Mouse (Mus musculus) lung, embryonic 15.5 days (tissue): Measurements from ENCODE around the gene Psmc6. TPM values are rescaled to one million over a fixed set of nuclear protein-coding genes. Genes with fewer than 3 reads are reported as not detected.

Source experiments
- ATAC-seq: fragments of 200-750 bp; cut with Nextera tagmentation; 2 replicates; pipeline ENCODE4 v1.8.0; 2017; ENCODE audit warnings: moderate number of reproducible peaks, borderline replicate concordance; ENCODE audit not compliant: low FRiP score, low TSS enrichment; ENCODE audit errors: extremely low read depth
- H3K27ac ChIP-seq: fragments of 300-500 bp; sonication (generic); 2 replicates; pipeline ENCODE4 v1.5.1; 2015; ENCODE audit warnings: moderate library complexity, mild to moderate bottlenecking, inconsistent platforms
- H3K27me3 ChIP-seq: fragments of 300-500 bp; sonication (generic); 2 replicates; pipeline ENCODE4 v1.6.1; 2015; ENCODE audit warnings: inconsistent platforms
- H3K36me3 ChIP-seq: fragments of 300-500 bp; sonication (generic); 2 replicates; pipeline ENCODE4 v1.6.1; 2015; ENCODE audit warnings: inconsistent platforms
- H3K4me1 ChIP-seq: fragments of 300-500 bp; sonication (generic); 2 replicates; pipeline ENCODE4 v1.6.1; 2015; ENCODE audit warnings: inconsistent platforms
- H3K4me2 ChIP-seq: fragments of 300-500 bp; sonication (generic); 2 replicates; pipeline ENCODE4 v1.6.1; 2015; ENCODE audit warnings: inconsistent platforms, mild to moderate bottlenecking, moderate library complexity
- H3K4me3 ChIP-seq: fragments of 300-500 bp; sonication (generic); 2 replicates; pipeline ENCODE4 v1.5.1; 2015; ENCODE audit warnings: mild to moderate bottlenecking, inconsistent platforms
- H3K9ac ChIP-seq: fragments of 300-500 bp; sonication (generic); 2 replicates; pipeline ENCODE4 v1.6.1; 2015; ENCODE audit warnings: inconsistent platforms
- H3K9me3 ChIP-seq: fragments of 300-500 bp; sonication (generic); 2 replicates; pipeline ENCODE4 v1.6.1; 2016; ENCODE audit warnings: inconsistent platforms
- WGBS: fragments of 180-500 bp; shearing (Covaris S2); methylation state at CpG from one replicate; pipeline ENCODE4 v1.1.7; 2015; 5-methylcytosine and 5-hydroxymethylcytosine counted together
- polyA plus RNA-seq: library from polyadenylated mRNA; unstranded; fragments of >200 nt; fragmentation: Nextera tagmentation; extraction: Ambion mirVana; gene quantifications from 2 replicates; pipeline ENCODE4 v1.2.1, GENCODE M21; 2015

Psmc6 gene
- polyA plus RNA-seq, 1 experiment from 2014 or later: 154 TPM

- H3K9me3 ChIP-seq: no peaks in the 10 kb centered on the region
- 2% methylated on average over 55 of the region's 74 CpGs for WGBS
- peak within 1 kb of the TSS; percentile 81 for H3K4me2 ChIP-seq
- ATAC-seq: peak; percentile 97
- H3K9ac ChIP-seq: peak within 1 kb of the TSS; percentile 81
- peak within 1 kb of the TSS; percentile 93 for H3K4me3 ChIP-seq
- peak within 1 kb of the TSS; percentile 95 for H3K27ac ChIP-seq
- H3K27me3 ChIP-seq: no peaks in the 10 kb centered on the region
- H3K4me1 ChIP-seq: peaks cover 17% of the 10 kb centered on the region
- H3K36me3 ChIP-seq: no peaks in the 10 kb centered on the region
Observed at GRCm38 (mm10) chr14:45318426-45319236, 11.0 kb upstream of the Psmc6 start, which contains the start of gene Ero1l. Gene Ero1l (minus strand): TSS chr14:45318771.

GRCm38 (mm10) chr14:45319237-45319610, 10.4 kb upstream of the Psmc6 start:
- Histone ChIP-seq H3K4me2 (peak overlapping the region; percentile 81), H3K9me3 (no peaks in the 10 kb centered on the region), H3K27me3 (no peaks in the 10 kb centered on the region), H3K4me1 (peaks cover 17% of the 10 kb centered on the region), H3K36me3 (no peaks in the 10 kb centered on the region), H3K27ac (no peak overlapping the region), H3K4me3 (no peak overlapping the region), H3K9ac (no peak overlapping the region)
- 62% methylated on average over 3 of the region's 3 CpGs for WGBS
- ATAC-seq: no peak

GRCm38 (mm10) chr14:45320111-45320510, 9.5 kb upstream of the Psmc6 start:
- H3K4me2 ChIP-seq: no peak overlapping the region
- WGBS: 67% methylated on average over 4 of the region's 4 CpGs
- peaks cover 17% of the 10 kb centered on the region for H3K4me1 ChIP-seq
- no peak for ATAC-seq
- H3K9ac ChIP-seq: no peak overlapping the region
- no peaks in the 10 kb centered on the region for H3K27me3 ChIP-seq
- H3K4me3 ChIP-seq: no peak overlapping the region
- no peaks in the 10 kb centered on the region for H3K9me3 ChIP-seq
- no peak overlapping the region for H3K27ac ChIP-seq
- H3K36me3 ChIP-seq: no peaks in the 10 kb centered on the region

- H3K4me1 ChIP-seq: peaks cover 9% of the 10 kb centered on the region
- 65% methylated on average over 3 of the region's 3 CpGs for WGBS
Observed at GRCm38 (mm10) chr14:45321067-45321466, 8.5 kb upstream of the Psmc6 start.

GRCm38 (mm10) chr14:45321622-45322021, 8.0 kb upstream of the Psmc6 start:
- Histone ChIP-seq H3K9ac (no peak overlapping the region), H3K27me3 (no peaks in the 10 kb centered on the region), H3K36me3 (no peaks in the 10 kb centered on the region), H3K9me3 (no peaks in the 10 kb centered on the region), H3K4me3 (no peak overlapping the region), H3K4me1 (peaks cover 9% of the 10 kb centered on the region), H3K27ac (no peak overlapping the region), H3K4me2 (no peak overlapping the region)
- ATAC-seq: no peak
- 38% methylated on average over 5 of the region's 5 CpGs for WGBS

More at GRCm38 (mm10) chr14:45321067-45321466, 8.5 kb upstream of the Psmc6 start:
- ATAC-seq: no peak
- Histone ChIP-seq H3K27me3 (no peaks in the 10 kb centered on the region), H3K27ac (no peak overlapping the region), H3K4me3 (no peak overlapping the region), H3K36me3 (no peaks in the 10 kb centered on the region), H3K4me2 (no peak overlapping the region), H3K9me3 (no peaks in the 10 kb centered on the region), H3K9ac (no peak overlapping the region)

GRCm38 (mm10) chr14:45322450-45322849, 7.1 kb upstream of the Psmc6 start:
- Histone ChIP-seq H3K4me1 (peaks cover 5% of the 10 kb centered on the region), H3K4me3 (no peak overlapping the region), H3K4me2 (no peak overlapping the region), H3K9me3 (no peaks in the 10 kb centered on the region), H3K27ac (no peak overlapping the region), H3K36me3 (no peaks in the 10 kb centered on the region), H3K9ac (no peak overlapping the region), H3K27me3 (no peaks in the 10 kb centered on the region)
- WGBS: 81% methylated on average over 2 of the region's 2 CpGs
- ATAC-seq: no peak

GRCm38 (mm10) chr14:45323320-45323719, 6.3 kb upstream of the Psmc6 start:
- H3K4me1 ChIP-seq: 0 out of 2 replicates have a peak, but pooled peaks cover 3% of the 10 kb centered on the region
- no peak overlapping the region for H3K9ac ChIP-seq
- H3K36me3 ChIP-seq: no peaks in the 10 kb centered on the region
- no peak overlapping the region for H3K4me2 ChIP-seq
- no peak overlapping the region for H3K4me3 ChIP-seq
- ATAC-seq: no peak
- 67% methylated on average over 3 of the region's 3 CpGs for WGBS
- H3K9me3 ChIP-seq: no peaks in the 10 kb centered on the region
- H3K27me3 ChIP-seq: no peaks in the 10 kb centered on the region
- H3K27ac ChIP-seq: no peak overlapping the region

- no peaks in the 10 kb centered on the region for H3K36me3 ChIP-seq
- no peak for ATAC-seq
- H3K9me3 ChIP-seq: no peaks in the 10 kb centered on the region
Observed at GRCm38 (mm10) chr14:45325471-45325870, 4.1 kb upstream of the Psmc6 start.

GRCm38 (mm10) chr14:45328072-45328713, 1.4 kb upstream of the Psmc6 start:
- Histone ChIP-seq H3K4me2 (no peak overlapping the region), H3K27ac (no peak overlapping the region), H3K27me3 (no peaks in the 10 kb centered on the region), H3K4me1 (peaks cover 13% of the 10 kb centered on the region), H3K4me3 (no peak overlapping the region), H3K9me3 (no peaks in the 10 kb centered on the region), H3K9ac (no peak overlapping the region), H3K36me3 (peaks cover 18% of the 10 kb centered on the region)
- 85% methylated on average over 4 of the region's 4 CpGs for WGBS
- no peak for ATAC-seq

More at GRCm38 (mm10) chr14:45325471-45325870, 4.1 kb upstream of the Psmc6 start:
- no peak overlapping the region for H3K27ac ChIP-seq
- H3K4me1 ChIP-seq: 0 out of 2 replicates have a peak, but pooled peaks cover 5% of the 10 kb centered on the region
- H3K9ac ChIP-seq: no peak overlapping the region
- H3K27me3 ChIP-seq: no peaks in the 10 kb centered on the region
- no peak overlapping the region for H3K4me2 ChIP-seq
- no peak overlapping the region for H3K4me3 ChIP-seq

- Histone ChIP-seq H3K4me1 (peaks cover 13% of the 10 kb centered on the region), H3K9me3 (no peaks in the 10 kb centered on the region), H3K4me3 (peak overlapping the region; percentile 94), H3K27ac (peak overlapping the region; percentile 50), H3K9ac (peak overlapping the region; percentile 32; the same call in 1 of the 2 replicates), H3K36me3 (peaks cover 24% of the 10 kb centered on the region), H3K27me3 (no peaks in the 10 kb centered on the region), H3K4me2 (peak overlapping the region; percentile 58)
- WGBS: 11% methylated on average over 8 of the region's 8 CpGs
- peak; percentile 44 for ATAC-seq
Observed at GRCm38 (mm10) chr14:45329018-45329588, 485 bp upstream of the Psmc6 start.

GRCm38 (mm10) chr14:45350931-45351859, 21.6 kb downstream of the Psmc6 start, which contains the start of gene Styx:
Gene Styx (plus strand): TSS chr14:45351093.
- Histone ChIP-seq H3K27ac (peak within 1 kb of the TSS; percentile 85), H3K36me3 (peaks cover 21% of the 10 kb centered on the region), H3K9ac (peak within 1 kb of the TSS; percentile 81), H3K9me3 (no peaks in the 10 kb centered on the region), H3K27me3 (no peaks in the 10 kb centered on the region), H3K4me2 (peak within 1 kb of the TSS; percentile 64), H3K4me1 (peaks cover 15% of the 10 kb centered on the region), H3K4me3 (peak within 1 kb of the TSS; percentile 84)
- ATAC-seq: peak; percentile 100
- under 1% methylated on average over 73 of the region's 93 CpGs for WGBS
